Mouse (Mus musculus) ovary, postnatal 10 days (tissue): ENCODE results near the gene Sstr2.

Source experiments
- DNase-seq: peaks from one replicate; pipeline ENCODE4 v3.0.0; 2022; ENCODE audit warnings: low spot score

Gene Sstr2

GRCm38 (mm10) chr11:113619420-113620080 lies 408 bp downstream of the Sstr2 start:
- DNase-seq: no peak

GRCm38 (mm10) chr11:113621001-113621400 lies 1.9 kb downstream of the Sstr2 start:
- DNase-seq: no peak

- DNase-seq: no peak
Measured at GRCm38 (mm10) chr11:113622028-113622427, 2.9 kb downstream of the Sstr2 start.

GRCm38 (mm10) chr11:113625437-113625836 lies 6.3 kb downstream of the Sstr2 start:
- no peak for DNase-seq

- DNase-seq: no peak
Measured at GRCm38 (mm10) chr11:113627785-113628184, 8.6 kb downstream of the Sstr2 start.

GRCm38 (mm10) chr11:113630642-113631041 lies 11.5 kb downstream of the Sstr2 start:
- DNase-seq: no peak

- no peak for DNase-seq
Measured at GRCm38 (mm10) chr11:113631302-113631701, 12.2 kb downstream of the Sstr2 start.

GRCm38 (mm10) chr11:113631862-113632261 lies 12.7 kb downstream of the Sstr2 start:
- no peak for DNase-seq

GRCm38 (mm10) chr11:113632303-113632702 lies 13.2 kb downstream of the Sstr2 start:
- no peak for DNase-seq

- no peak for DNase-seq
Measured at GRCm38 (mm10) chr11:113633398-113633797, 14.3 kb downstream of the Sstr2 start.

- no peak for DNase-seq
Measured at GRCm38 (mm10) chr11:113634699-113635121, 15.6 kb downstream of the Sstr2 start.

GRCm38 (mm10) chr11:113638680-113639079 lies 19.5 kb downstream of the Sstr2 start:
- DNase-seq: no peak

- no peak for DNase-seq
Measured at GRCm38 (mm10) chr11:113645181-113645580, 26.0 kb downstream of the Sstr2 start.

GRCm38 (mm10) chr11:113648152-113648551 lies 29.0 kb downstream of the Sstr2 start:
- peak; percentile 48 for DNase-seq

GRCm38 (mm10) chr11:113648690-113649352 lies 29.7 kb downstream of the Sstr2 start, which contains the start of gene Cog1:
Gene Cog1 (plus strand): TSS chr11:113649169.
- DNase-seq: no peak

GRCm38 (mm10) chr11:113649353-113650210 lies 30.4 kb downstream of the Sstr2 start, which contains the start of gene Slc39a11:
Gene Slc39a11 (minus strand): TSS chr11:113650079.
- peak; percentile 50 for DNase-seq

- DNase-seq: no peak
Measured at GRCm38 (mm10) chr11:113651206-113651906, 32.2 kb downstream of the Sstr2 start.

- no peak for DNase-seq
Measured at GRCm38 (mm10) chr11:113651907-113652273, 32.7 kb downstream of the Sstr2 start.

- DNase-seq: no peak
Measured at GRCm38 (mm10) chr11:113652516-113652915, 33.4 kb downstream of the Sstr2 start.

GRCm38 (mm10) chr11:113654105-113654504 lies 35.0 kb downstream of the Sstr2 start:
- DNase-seq: no peak

- DNase-seq: no peak
Measured at GRCm38 (mm10) chr11:113654561-113655270, 35.6 kb downstream of the Sstr2 start.
